Mouse (Mus musculus) T-helper 2 cell (primary cell): ENCODE data around the gene Parp14.

Experiments used
- in situ Hi-C: fragments of 300-600 bp; cut with MboI, MseI; formaldehyde crosslinking; loops from one replicate; pipeline ENCODE4 v1.15.1; 2025; ENCODE audit warnings: high pct_unique_total_duplicates

Parp14 gene

GRCm38 (mm10) chr16:35787568-35788189 lies 83.7 kb downstream of the Parp14 start:
- in situ Hi-C loops = no loop called here

GRCm38 (mm10) chr16:35787163-35787562 lies 84.2 kb downstream of the Parp14 start:
- in situ Hi-C loops = no loop called here

GRCm38 (mm10) chr16:35784134-35784725 lies 87.1 kb downstream of the Parp14 start:
- in situ Hi-C loops = no loop called here

- in situ Hi-C loops = no loop called here
Observed at GRCm38 (mm10) chr16:35783207-35783573, 88.2 kb downstream of the Parp14 start.
